Mouse (Mus musculus) stomach, embryonic 16.5 days (tissue): ENCODE data around the gene Ptprd. TPM values are rescaled to one million over a fixed set of nuclear protein-coding genes. Genes with fewer than 3 reads are reported as not detected.

Experiments used
- ATAC-seq: fragments of 200-750 bp; cut with Nextera tagmentation; 2 replicates; pipeline ENCODE4 v1.8.0; 2017; ENCODE audit warnings: moderate number of reproducible peaks, moderate TSS enrichment; ENCODE audit not compliant: insufficient read depth, low FRiP score
- H3K27ac ChIP-seq: fragments of 300-500 bp; sonication (generic); 2 replicates; pipeline ENCODE4 v1.5.1; 2014; ENCODE audit warnings: low read length
- H3K27me3 ChIP-seq: fragments of 300-500 bp; sonication (generic); 2 replicates; pipeline ENCODE4 v1.6.1; 2014; ENCODE audit warnings: low read length, control low read depth, mixed read lengths; ENCODE audit not compliant: control insufficient read depth, insufficient read depth
- H3K36me3 ChIP-seq: fragments of 300-500 bp; sonication (generic); 2 replicates; pipeline ENCODE4 v1.6.1; 2014; ENCODE audit warnings: low read length; ENCODE audit not compliant: control insufficient read depth, insufficient read depth
- H3K4me1 ChIP-seq: fragments of 300-500 bp; sonication (generic); 2 replicates; pipeline ENCODE4 v1.6.1; 2014; ENCODE audit warnings: low read length, control low read depth, mixed read lengths; ENCODE audit not compliant: control insufficient read depth, insufficient read depth
- H3K4me2 ChIP-seq: fragments of 300-500 bp; sonication (generic); 2 replicates; pipeline ENCODE4 v1.6.1; 2014; ENCODE audit warnings: low read depth, low read length, mixed read lengths
- H3K4me3 ChIP-seq: fragments of 300-500 bp; sonication (generic); replicated peaks from 2 replicates; pipeline ENCODE4 v1.5.1; 2014; ENCODE audit warnings: mild to moderate bottlenecking, low read length
- H3K9ac ChIP-seq: fragments of 300-500 bp; sonication (generic); 2 replicates; pipeline ENCODE4 v1.6.1; 2014; ENCODE audit warnings: low read length
- H3K9me3 ChIP-seq: fragments of 300-500 bp; sonication (generic); replicated peaks from 2 replicates; pipeline ENCODE4 v1.6.1; 2016; ENCODE audit warnings: low read length, control low read depth; ENCODE audit not compliant: control insufficient read depth
- WGBS: fragments of 180-500 bp; shearing (Covaris S2); extraction: QIAGEN DNeasy Blood & Tissue Kit; methylation state at CpG from one replicate; pipeline ENCODE4 v1.1.7; 2014; 5-methylcytosine and 5-hydroxymethylcytosine counted together
- polyA plus RNA-seq: library from polyadenylated mRNA; unstranded; fragments of >200 nt; fragmentation: Nextera tagmentation; extraction: Ambion mirVana; gene quantifications from 2 replicates; pipeline ENCODE4 v1.2.1, GENCODE M21; 2015

Ptprd gene
- polyA plus RNA-seq, 1 experiment from 2014 or later = 11.0 TPM

DNA sequence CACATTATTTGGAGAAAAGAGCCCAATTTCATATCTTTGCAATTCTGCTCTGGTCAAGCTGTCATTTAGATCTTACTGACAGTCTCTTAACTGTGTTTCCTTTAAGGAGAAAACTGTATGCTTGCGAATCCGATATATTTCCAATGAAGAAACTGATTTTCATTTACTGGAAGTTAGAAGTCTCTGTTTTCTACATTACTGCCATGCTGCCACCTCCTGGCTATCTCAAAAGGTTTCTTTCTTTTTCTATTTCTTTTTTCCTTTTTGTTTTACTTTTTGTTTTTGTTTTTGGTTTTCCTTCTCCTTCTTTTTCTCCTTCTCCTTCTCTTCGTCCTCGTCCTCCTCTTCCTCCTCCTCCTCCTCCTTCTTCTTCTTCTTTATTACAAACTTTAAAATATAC is 812.6 kb downstream of the Ptprd start:
- Histone ChIP-seq H3K4me1 (no peaks in the 10 kb centered on the region), H3K9ac (no peak overlapping the region)
- WGBS = 74% methylated on average over 4 of the region's 4 CpGs

GRCm38 (mm10) chr4:77361728-77362127 is 850.0 kb downstream of the Ptprd start:
- H3K27ac ChIP-seq = no peak overlapping the region
- H3K9ac ChIP-seq = no peak overlapping the region
- H3K4me3 ChIP-seq = no peak overlapping the region
- no peak overlapping the region for H3K4me2 ChIP-seq
- no peaks in the 10 kb centered on the region for H3K4me1 ChIP-seq
- H3K27me3 ChIP-seq = no peaks in the 10 kb centered on the region
- no peaks in the 10 kb centered on the region for H3K36me3 ChIP-seq
- ATAC-seq = no peak; the same call in 1 of the 2 replicates
- H3K9me3 ChIP-seq = no peaks in the 10 kb centered on the region

More for the DNA sequence above, 812.6 kb downstream of the Ptprd start:
- H3K27me3 ChIP-seq = no peaks in the 10 kb centered on the region
- H3K4me2 ChIP-seq = no peak overlapping the region
- H3K27ac ChIP-seq = no peak overlapping the region
- no peak for ATAC-seq
- no peaks in the 10 kb centered on the region for H3K36me3 ChIP-seq
- H3K4me3 ChIP-seq = no peak overlapping the region
- no peaks in the 10 kb centered on the region for H3K9me3 ChIP-seq

- no peak overlapping the region for H3K27ac ChIP-seq
- no peaks in the 10 kb centered on the region for H3K9me3 ChIP-seq
- no peaks in the 10 kb centered on the region for H3K4me1 ChIP-seq
- no peaks in the 10 kb centered on the region for H3K27me3 ChIP-seq
- H3K9ac ChIP-seq = no peak overlapping the region
- no peak for ATAC-seq
- no peaks in the 10 kb centered on the region for H3K36me3 ChIP-seq
- no peak overlapping the region for H3K4me3 ChIP-seq
- 84% methylated on average over 4 of the region's 4 CpGs for WGBS
- no peak overlapping the region for H3K4me2 ChIP-seq
Measured at GRCm38 (mm10) chr4:77327198-77327597, 884.6 kb downstream of the Ptprd start.

- no peaks in the 10 kb centered on the region for H3K27me3 ChIP-seq
- no peaks in the 10 kb centered on the region for H3K9me3 ChIP-seq
- no peaks in the 10 kb centered on the region for H3K4me1 ChIP-seq
- no peak for ATAC-seq
- no peak overlapping the region for H3K4me3 ChIP-seq
- no peak overlapping the region for H3K9ac ChIP-seq
- no peaks in the 10 kb centered on the region for H3K36me3 ChIP-seq
- WGBS = 49% methylated on average over 10 of the region's 10 CpGs
- no peak overlapping the region for H3K4me2 ChIP-seq
- no peak overlapping the region for H3K27ac ChIP-seq
Measured at GRCm38 (mm10) chr4:77317060-77317680, 894.6 kb downstream of the Ptprd start.

GRCm38 (mm10) chr4:77316644-77317043 is 895.1 kb downstream of the Ptprd start:
- Histone ChIP-seq H3K4me2 (no peak overlapping the region), H3K27me3 (no peaks in the 10 kb centered on the region), H3K27ac (no peak overlapping the region), H3K4me1 (no peaks in the 10 kb centered on the region), H3K36me3 (no peaks in the 10 kb centered on the region), H3K9me3 (no peaks in the 10 kb centered on the region), H3K9ac (no peak overlapping the region), H3K4me3 (no peak overlapping the region)
- 33% methylated on average over 2 of the region's 2 CpGs for WGBS
- ATAC-seq = no peak

DNA sequence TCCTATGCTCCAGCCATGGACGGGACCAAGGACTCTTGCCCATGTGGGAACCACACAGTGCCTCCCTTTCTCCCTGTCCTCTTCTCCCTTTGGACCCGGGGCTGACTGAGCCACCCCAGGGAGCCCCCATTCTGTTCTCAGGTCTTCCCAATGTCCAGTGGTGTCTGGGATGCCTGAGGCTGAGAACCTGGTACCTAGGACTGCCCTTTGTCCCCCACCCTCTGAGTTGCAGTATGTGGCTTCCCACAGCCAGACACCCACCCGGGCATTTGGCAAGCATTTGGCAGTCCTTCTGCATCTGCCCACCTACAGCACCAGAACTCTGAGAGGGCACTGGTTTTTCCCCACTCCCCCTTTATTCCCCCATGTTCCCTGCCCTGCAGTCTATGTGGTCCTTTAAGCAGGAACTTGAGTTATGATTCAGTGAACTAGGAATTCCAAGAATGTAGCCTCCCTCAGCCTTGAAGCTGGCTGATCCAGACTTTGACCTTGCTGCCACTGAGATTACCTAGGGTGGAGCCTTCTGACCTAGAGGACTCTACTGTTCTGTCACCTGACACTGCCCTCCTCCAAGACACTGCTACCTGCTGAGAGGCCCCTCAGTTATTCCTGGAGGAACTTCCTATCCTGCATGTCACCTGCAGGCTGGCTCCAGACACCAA is 901.5 kb downstream of the Ptprd start:
- Histone ChIP-seq H3K9ac (no peak overlapping the region), H3K27ac (no peak overlapping the region), H3K27me3 (no peaks in the 10 kb centered on the region), H3K9me3 (no peaks in the 10 kb centered on the region), H3K4me1 (no peaks in the 10 kb centered on the region), H3K36me3 (no peaks in the 10 kb centered on the region), H3K4me3 (no peak overlapping the region), H3K4me2 (no peak overlapping the region)
- ATAC-seq = peak; percentile 64; the same call in 1 of the 2 replicates
- 70% methylated on average over 3 of the region's 3 CpGs for WGBS

- WGBS = 90% methylated on average over 1 of the region's 1 CpGs
- H3K9ac ChIP-seq = no peak overlapping the region
- H3K4me3 ChIP-seq = no peak overlapping the region
- ATAC-seq = no peak
- H3K4me1 ChIP-seq = no peaks in the 10 kb centered on the region
- H3K27me3 ChIP-seq = no peaks in the 10 kb centered on the region
- H3K36me3 ChIP-seq = no peaks in the 10 kb centered on the region
- no peaks in the 10 kb centered on the region for H3K9me3 ChIP-seq
- H3K4me2 ChIP-seq = no peak overlapping the region
- H3K27ac ChIP-seq = no peak overlapping the region
Measured at GRCm38 (mm10) chr4:77283423-77283822, 928.3 kb downstream of the Ptprd start.

GRCm38 (mm10) chr4:77277913-77278312 is 933.8 kb downstream of the Ptprd start:
- ATAC-seq = no peak
- WGBS = 69% methylated on average over 4 of the region's 4 CpGs
- no peak overlapping the region for H3K27ac ChIP-seq
- no peaks in the 10 kb centered on the region for H3K27me3 ChIP-seq
- no peaks in the 10 kb centered on the region for H3K36me3 ChIP-seq
- H3K9me3 ChIP-seq = no peaks in the 10 kb centered on the region
- H3K9ac ChIP-seq = no peak overlapping the region
- no peaks in the 10 kb centered on the region for H3K4me1 ChIP-seq
- H3K4me2 ChIP-seq = no peak overlapping the region
- H3K4me3 ChIP-seq = no peak overlapping the region

- H3K27ac ChIP-seq = no peak overlapping the region
- ATAC-seq = no peak
Measured at GRCm38 (mm10) chr4:77259972-77260290, 951.8 kb downstream of the Ptprd start.

More at GRCm38 (mm10) chr4:77259972-77260290, 951.8 kb downstream of the Ptprd start:
- 30% methylated on average over 1 of the region's 1 CpGs for WGBS
- Histone ChIP-seq H3K9ac (no peak overlapping the region), H3K36me3 (no peaks in the 10 kb centered on the region), H3K4me1 (no peaks in the 10 kb centered on the region), H3K9me3 (no peaks in the 10 kb centered on the region), H3K4me3 (no peak overlapping the region), H3K4me2 (no peak overlapping the region), H3K27me3 (no peaks in the 10 kb centered on the region)
